Mouse (Mus musculus) testis, adult 2 months (tissue): ENCODE results near the gene Nox1. TPM values are rescaled to one million over a fixed set of nuclear protein-coding genes. Genes with fewer than 3 reads are reported as not detected.

Experiments
- H3K27ac ChIP-seq: fragments of 200-500 bp; 2 replicates; pipeline ENCODE4 v1.5.1; 2012; ENCODE audit warnings: low read depth, low read length; ENCODE audit not compliant: control insufficient read depth, insufficient read depth
- H3K27me3 ChIP-seq: fragments of 200-500 bp; 2 replicates; pipeline ENCODE4 v1.6.1; 2012; ENCODE audit warnings: mild to moderate bottlenecking, low read length, moderate library complexity; ENCODE audit not compliant: control insufficient read depth, insufficient read depth
- H3K36me3 ChIP-seq: fragments of 200-500 bp; 2 replicates; pipeline ENCODE4 v1.6.1; 2012; ENCODE audit warnings: mild to moderate bottlenecking, low read length; ENCODE audit not compliant: control insufficient read depth, insufficient read depth
- H3K4me1 ChIP-seq: fragments of 200-500 bp; 2 replicates; pipeline ENCODE4 v1.6.1; 2012; ENCODE audit warnings: low read length; ENCODE audit not compliant: control insufficient read depth, insufficient read depth
- H3K4me3 ChIP-seq: fragments of 200-500 bp; 2 replicates; pipeline ENCODE4 v1.5.1; 2012; ENCODE audit warnings: low read depth, mild to moderate bottlenecking, low read length, moderate library complexity, mixed read lengths; ENCODE audit not compliant: control insufficient read depth
- CTCF ChIP-seq: fragments of 200-500 bp; IDR thresholded peaks from 2 replicates; pipeline ENCODE4 v1.5.1; 2012; ENCODE audit warnings: low read depth, mild to moderate bottlenecking, inconsistent platforms, low read length, moderate library complexity; ENCODE audit not compliant: control insufficient read depth, insufficient read depth, insufficient replicate concordance
- POLR2A ChIP-seq: fragments of 200-500 bp; IDR thresholded peaks from 2 replicates; pipeline ENCODE4 v1.6.1; 2012; ENCODE audit warnings: low read depth, mild to moderate bottlenecking, inconsistent platforms, low read length, moderate library complexity; ENCODE audit not compliant: control insufficient read depth
- polyA plus RNA-seq: library from polyadenylated mRNA; depleted of rRNA; stranded (reverse); fragments of >200 nt; gene quantifications from 2 replicates; pipeline ENCODE4 v1.2.3, GENCODE M21; 2012

Nox1 gene
- polyA plus RNA-seq, 1 experiment, result not detected

DNA sequence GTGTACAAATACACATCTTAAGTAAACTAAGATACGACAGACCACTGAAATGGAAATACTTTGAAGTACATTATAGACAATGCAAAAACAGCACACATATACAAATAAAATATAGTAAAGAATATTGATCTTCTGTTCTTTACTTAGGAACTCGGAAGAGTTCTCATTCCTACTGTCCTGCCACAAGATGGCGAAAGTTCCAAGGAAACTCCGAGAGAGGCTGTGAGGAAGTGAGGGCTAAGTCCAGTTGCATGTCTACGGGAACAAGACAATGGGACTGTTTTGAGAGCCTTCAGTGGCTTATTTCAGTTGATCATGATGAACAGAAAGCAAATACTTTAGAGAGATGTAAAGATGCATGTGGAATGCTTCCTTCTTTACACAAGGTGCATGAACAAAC is 89.5 kb downstream of the Nox1 start:
- Histone ChIP-seq H3K36me3 (no peaks in the 10 kb centered on the region), H3K27ac (no peak overlapping the region), H3K4me3 (no peak overlapping the region), H3K4me1 (0 out of 2 replicates have a peak, but pooled peaks cover 2% of the 10 kb centered on the region), H3K27me3 (no peaks in the 10 kb centered on the region)
- TF ChIP-seq POLR2A (no peak), CTCF (no peak)

DNA sequence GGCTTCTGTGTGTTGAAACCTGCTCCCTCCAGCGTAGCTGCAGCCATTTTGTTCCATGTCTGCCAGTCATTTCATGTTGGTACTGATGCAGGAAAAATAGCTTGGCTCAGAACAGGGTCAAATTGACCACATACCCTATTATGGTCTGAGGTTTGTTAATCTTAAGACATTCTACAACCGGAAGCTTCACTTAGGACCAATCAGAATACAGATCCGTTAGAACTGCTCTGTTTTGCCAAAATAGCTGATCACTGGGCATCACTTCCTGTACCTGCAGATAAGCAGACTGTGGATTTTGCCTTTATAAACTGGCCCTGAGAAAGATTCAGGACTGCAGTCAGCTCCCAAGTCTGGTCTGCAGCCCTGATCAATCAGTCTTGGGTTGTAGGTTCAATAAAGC is 93.2 kb downstream of the Nox1 start:
- H3K4me3 ChIP-seq, result no peak overlapping the region
- TF ChIP-seq POLR2A (no peak), CTCF (no peak)
- H3K27me3 ChIP-seq, result no peaks in the 10 kb centered on the region

DNA sequence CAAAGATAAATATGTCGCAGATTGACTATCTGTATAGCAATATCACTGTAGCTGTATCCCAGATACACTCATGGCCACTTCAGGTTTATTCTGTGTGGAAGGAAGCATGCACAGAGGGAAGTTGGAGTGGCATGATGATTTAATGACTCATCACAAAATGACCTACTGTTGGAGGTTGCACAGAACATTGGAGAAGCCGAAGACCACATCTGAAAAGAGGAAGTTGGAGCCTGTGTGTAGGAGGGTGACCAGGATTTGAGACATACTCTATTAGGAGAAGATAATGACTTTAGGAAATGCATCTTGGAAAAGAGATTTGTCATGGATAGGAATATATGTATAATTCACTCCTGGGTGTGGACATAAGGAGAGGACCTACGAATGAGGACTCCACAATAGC is 105.3 kb downstream of the Nox1 start:
- no peaks in the 10 kb centered on the region for H3K27me3 ChIP-seq
- H3K36me3 ChIP-seq, result no peaks in the 10 kb centered on the region
- no peaks in the 10 kb centered on the region for H3K4me1 ChIP-seq
- H3K4me3 ChIP-seq, result no peak overlapping the region
- TF ChIP-seq POLR2A (no peak), CTCF (no peak)
- no peak overlapping the region for H3K27ac ChIP-seq

More for the DNA sequence above, 93.2 kb downstream of the Nox1 start:
- 0 out of 2 replicates have a peak, but pooled peaks cover 2% of the 10 kb centered on the region for H3K4me1 ChIP-seq
- no peak overlapping the region for H3K27ac ChIP-seq
- no peaks in the 10 kb centered on the region for H3K36me3 ChIP-seq

DNA sequence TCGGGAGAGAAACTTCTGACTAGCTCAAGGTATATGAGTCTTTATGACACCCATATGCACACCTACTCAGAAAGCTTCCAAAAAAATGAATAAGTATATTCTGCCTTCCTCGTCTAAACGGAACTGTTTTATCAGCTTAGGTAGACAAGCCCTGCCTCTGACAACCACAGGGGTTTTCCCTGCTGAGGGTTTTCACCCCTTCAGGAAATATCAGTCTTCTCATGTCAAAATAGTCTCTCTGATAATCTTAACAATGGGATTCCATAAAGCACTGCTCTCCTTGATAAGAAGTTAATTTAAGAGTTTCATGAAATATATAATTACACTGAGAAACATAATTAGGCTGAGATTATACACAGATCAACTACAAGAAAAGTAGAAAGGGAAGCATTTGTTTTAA is 110.0 kb downstream of the Nox1 start:
- H3K27me3 ChIP-seq, result no peaks in the 10 kb centered on the region
- TF ChIP-seq CTCF, result no peak
- TF ChIP-seq POLR2A, result no peak

DNA sequence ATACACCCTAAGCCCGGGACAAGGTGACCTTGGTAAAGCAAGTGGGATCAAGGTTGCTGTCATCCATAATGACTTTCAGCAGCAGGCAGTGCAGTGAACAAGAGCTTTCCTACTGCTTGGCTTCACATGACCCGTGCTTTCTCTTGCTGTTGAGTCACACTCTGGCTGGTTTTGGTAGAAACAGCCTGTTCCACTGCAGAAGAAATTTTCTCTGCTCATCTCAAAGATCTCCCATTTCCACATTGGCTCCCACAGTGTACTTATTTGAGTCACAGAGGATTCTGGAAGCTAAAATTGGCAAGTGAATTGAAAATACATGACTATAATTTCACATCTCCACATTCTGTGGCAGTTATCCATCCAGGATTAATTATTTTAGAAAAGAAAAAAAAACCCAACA is 119.1 kb downstream of the Nox1 start:
- Histone ChIP-seq H3K4me3 (no peak overlapping the region), H3K36me3 (no peaks in the 10 kb centered on the region), H3K27ac (no peak overlapping the region), H3K4me1 (no peaks in the 10 kb centered on the region), H3K27me3 (no peaks in the 10 kb centered on the region)
- TF ChIP-seq CTCF (no peak), POLR2A (no peak)

More for the DNA sequence above, 110.0 kb downstream of the Nox1 start:
- Histone ChIP-seq H3K4me1 (no peaks in the 10 kb centered on the region), H3K4me3 (no peak overlapping the region), H3K27ac (no peak overlapping the region), H3K36me3 (no peaks in the 10 kb centered on the region)

DNA sequence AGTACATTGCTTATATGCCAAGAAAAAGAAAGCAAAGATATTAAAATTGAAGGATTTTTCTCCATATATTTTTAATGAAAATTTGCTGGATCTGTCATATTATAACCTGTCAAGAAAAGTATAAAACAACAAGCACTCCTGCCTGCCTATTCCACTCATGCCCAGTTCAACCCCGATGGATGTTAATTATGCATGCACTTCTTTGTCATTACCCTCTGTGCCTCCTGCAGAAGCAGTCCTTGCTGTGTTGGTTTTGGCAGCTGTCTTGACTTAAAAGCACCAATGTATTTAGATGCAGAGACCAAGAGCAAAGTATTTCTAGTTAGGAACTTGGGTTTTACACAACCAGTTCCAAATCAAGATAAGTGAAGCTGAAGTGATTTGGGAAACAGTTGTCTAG is 136.3 kb downstream of the Nox1 start:
- no peaks in the 10 kb centered on the region for H3K36me3 ChIP-seq
- TF ChIP-seq CTCF (no peak), POLR2A (no peak)
- H3K4me1 ChIP-seq, result no peaks in the 10 kb centered on the region
- no peaks in the 10 kb centered on the region for H3K27me3 ChIP-seq
- no peak overlapping the region for H3K27ac ChIP-seq
- H3K4me3 ChIP-seq, result no peak overlapping the region

DNA sequence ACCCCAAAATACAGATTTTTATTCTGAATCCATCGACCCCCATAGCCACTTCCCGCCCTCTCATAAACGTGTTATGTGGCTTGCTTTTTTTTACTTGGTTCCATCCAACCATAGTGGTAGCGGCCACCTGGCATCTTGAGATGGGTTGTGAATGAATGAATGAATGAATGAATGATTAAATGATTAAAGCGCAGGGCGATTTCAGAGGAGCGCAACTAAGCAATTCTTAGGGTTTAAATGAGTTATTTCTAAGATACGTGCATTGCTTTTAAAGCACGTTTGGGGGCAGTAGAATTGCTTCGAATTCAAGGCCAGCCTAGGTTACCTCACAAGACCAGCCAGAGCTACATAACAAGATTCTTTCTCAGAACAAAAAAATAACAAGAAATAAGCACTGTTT is 162.0 kb downstream of the Nox1 start:
- Histone ChIP-seq H3K36me3 (no peaks in the 10 kb centered on the region), H3K27ac (peak overlapping the region; percentile 96), H3K4me3 (peak overlapping the region; percentile 94), H3K4me1 (no peaks in the 10 kb centered on the region), H3K27me3 (no peaks in the 10 kb centered on the region)
- TF ChIP-seq CTCF (no peak), POLR2A (no peak)
